Mouse (Mus musculus): Measurements from ENCODE around the gene Psmc3ip.
"Not testable (repeated sequence)": the region's sequence is repeated elsewhere in the genome, so short reads cannot be mapped to it uniquely, and the experiment has no call there.

The Psmc3ip gene

DNA sequence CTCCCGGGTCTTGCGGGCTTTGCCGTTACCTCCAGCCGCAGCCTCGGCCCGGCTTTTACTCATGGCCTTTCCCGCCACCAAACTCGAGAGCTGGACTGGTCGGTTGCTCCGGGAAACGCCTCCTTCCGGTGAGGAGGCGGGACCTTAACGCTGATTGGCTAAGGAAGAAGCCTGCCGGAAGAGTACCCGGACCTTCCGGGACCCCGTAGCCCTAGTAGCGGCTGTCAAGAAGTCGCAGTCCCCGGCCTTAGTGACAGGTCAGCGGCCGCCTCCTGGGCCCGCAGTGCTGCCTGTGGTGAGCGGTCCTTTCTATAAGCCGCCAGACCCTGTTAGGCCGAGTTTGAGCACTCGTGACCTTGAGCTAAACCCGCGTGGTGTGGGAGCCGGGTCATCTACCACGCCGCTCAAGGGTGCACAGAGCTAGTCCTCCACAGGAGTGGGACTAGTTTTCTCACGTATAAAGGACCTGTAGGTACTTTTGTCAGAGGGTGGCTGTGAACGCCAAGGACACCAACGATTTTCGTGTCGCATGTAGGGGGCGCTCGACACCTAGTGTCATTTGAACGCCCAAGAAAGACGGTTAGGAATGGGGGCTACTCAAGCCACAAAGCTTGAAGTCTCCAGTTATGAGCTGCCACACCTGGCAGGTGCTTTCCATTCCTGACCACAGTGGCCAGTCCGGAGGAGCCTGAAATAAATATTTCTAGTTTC, at the start of gene Psmc3ip:
TSS of gene Psmc3ip (minus strand) at position 123 of the 711 bp plus-strand sequence.
- in situ Hi-C loops (cut with MboI, MseI): no loop called here

DNA sequence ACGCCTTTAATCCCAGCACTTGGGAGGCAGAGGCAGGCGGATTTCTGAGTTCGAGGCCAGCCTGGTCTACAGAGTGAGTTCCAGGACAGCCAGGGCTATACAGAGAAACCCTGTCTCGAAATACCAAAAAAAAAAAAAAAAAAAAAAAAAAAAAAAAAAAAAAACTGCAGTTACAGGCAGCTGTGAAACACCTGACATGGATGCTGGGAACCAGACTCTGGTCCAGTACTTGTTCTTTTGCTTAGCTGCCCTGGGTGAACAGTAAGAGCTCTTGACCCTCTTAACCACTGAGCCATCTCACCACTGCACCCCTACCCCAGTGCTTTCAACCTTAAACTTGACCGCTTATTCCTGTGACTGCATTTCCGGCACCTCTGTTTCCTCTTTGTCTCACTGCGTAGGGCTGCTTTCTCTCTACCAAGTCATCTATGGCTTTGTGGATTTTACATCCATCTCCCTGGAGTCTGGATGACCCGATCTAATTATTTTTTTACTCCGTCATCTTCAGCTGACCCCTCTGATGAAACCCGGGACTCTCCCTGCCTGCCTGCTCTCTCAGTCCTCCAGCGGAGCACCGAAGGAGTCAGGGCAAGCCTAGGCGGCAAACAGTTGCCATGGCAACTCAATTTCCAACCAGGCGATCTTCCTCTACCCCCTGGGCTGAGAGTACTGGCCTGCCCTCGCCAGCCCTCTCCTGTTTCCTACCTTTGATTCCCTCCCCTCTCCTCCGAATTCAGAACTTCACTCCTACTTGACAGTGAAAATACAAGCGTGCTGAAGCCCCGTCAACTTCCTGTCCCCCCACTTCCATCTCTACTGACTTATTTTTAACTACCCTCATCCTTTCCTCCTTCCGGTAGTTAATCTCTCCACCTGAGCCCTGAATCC, 48.3 kb upstream of the Psmc3ip start:
- in situ Hi-C loops (cut with MboI, MseI): no loop called here

DNA sequence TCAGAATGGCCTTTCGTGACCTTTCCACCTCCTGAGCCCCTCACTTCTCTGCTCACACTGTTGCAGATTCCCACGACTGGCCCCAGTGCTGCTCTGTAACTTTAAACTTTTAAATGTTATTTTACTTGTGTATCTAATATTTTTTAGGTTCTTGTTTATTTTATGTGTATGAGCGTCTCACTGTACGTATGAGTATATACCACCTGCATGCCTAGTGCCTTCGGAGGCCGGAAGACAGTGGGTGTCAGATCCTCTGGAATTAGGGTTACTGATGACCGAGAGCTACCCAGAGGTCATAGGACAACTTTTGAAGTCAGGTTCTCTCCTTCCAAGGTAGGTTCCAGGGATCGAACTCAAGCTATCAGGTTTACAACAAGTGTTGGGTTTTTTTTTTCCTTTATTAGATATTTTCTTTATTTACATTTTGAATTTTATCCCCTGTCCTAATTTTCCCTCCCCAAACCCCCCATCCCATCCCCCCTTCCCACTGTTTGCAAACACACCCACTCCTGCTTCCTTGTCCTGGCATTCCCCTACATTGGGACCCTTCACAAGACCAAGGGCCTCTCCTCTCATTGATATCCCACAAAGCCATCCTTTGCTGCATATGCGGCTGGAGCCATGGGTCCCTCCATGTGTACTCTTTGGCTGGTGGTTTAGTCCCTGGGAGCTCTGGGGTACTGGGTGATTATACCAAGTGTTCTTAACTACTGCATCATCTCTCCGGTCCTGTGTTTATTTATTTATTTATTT, 47.2 kb upstream of the Psmc3ip start:
- in situ Hi-C loops (cut with MboI, MseI): no loop called here

DNA sequence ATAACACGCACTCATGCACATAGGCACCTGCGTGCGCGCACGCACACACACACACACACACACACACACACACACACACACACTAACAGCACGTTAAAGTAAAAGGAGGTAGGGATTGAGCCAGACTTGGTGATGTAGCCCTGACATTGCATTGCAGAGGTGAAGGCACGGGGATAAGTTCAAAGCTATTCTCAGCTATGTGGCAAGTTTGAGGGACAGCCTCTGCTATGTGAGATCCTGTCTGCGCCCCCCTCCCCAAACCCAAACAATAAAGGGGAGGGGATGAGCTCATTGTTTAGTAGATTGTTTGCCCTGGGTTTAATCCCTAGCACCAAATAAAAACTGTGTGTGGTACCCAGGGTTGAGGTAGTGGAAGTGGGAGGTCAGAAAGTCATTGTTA, 45.9 kb upstream of the Psmc3ip start:
- in situ Hi-C loops (cut with MboI, MseI): no loop called here

DNA sequence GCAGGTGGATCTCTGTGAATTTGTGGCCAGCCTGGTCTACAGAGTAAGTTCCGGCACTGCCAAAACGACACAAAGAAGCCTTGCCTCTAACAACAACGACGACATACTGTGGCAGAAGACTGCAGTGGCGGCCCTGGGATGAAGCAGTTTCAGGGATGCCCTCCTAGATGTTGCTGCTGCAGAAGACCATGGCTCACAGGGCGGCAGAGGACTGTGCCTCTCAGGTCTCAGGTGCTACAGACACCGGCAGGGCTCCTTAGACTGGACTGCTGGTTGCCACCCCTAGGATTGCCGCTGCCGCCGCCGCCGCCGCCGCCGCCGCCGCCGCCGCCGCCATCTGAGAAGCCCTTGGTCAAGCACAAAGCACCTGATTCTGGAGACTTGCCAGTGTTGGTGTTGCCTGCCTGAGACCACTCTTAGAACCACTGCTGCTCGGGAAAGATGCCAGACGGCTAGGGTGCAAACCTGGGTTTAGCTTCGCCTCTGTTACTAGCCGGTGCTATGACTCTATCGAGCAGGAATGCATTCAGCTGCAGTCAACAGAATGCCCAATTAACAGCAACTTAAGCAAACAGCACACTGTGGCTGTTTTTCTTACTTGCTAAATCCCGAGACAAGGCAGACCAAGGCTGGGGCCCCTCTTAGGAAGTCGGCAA, 45.1 kb upstream of the Psmc3ip start:
- in situ Hi-C loops (cut with MboI, MseI): no loop called here

DNA sequence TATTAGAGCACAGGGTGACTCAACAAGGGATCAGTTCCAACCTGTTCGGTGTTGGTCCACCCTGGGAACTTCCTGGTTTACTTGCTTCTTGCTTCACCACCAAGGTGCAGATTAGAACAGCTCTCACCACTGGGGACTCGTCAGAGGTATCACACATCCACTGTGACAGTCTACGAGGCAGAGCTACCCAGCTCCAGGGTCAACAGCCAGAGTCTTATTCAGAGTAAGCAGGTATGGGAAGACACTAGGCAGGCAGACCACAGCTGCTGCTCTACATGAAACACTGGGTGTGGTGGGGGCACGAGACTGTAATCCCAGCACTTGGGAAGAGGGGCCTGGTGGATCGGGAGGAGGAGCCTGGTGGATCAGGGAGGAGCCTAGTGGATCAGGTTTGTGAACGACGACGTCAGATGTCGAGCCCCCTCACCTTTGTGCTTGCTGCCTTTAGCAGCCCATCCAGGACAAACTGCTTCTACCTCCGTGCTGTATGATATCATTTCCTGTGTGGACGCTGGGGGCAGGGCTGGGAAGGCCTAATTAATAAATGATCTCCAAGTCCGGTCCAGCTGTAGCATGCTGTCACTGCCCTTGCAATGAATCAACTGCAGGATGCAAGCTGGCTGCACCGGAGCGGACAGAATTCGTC, 43.4 kb upstream of the Psmc3ip start:
- in situ Hi-C loops (cut with MboI, MseI): no loop called here

DNA sequence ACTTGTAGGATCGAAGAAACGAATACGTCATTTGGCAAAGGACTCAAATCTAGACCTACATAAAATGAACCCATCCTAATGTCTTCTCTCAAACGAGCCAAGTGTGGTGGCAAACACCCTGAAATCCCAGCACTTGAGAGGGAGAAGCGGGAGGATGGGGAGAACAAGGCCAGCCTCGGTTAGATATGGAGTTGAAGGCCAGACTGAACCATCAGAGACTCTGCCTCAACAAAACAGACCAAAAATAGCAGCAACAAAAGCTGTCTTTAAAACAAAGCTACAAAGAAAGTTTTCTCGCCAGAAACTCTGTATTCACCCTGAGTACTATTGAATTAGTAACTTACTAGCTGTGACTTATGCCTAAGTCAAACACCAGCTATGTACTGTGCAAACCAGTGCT, 41.8 kb upstream of the Psmc3ip start:
- in situ Hi-C loops (cut with MboI, MseI): no loop called here

DNA sequence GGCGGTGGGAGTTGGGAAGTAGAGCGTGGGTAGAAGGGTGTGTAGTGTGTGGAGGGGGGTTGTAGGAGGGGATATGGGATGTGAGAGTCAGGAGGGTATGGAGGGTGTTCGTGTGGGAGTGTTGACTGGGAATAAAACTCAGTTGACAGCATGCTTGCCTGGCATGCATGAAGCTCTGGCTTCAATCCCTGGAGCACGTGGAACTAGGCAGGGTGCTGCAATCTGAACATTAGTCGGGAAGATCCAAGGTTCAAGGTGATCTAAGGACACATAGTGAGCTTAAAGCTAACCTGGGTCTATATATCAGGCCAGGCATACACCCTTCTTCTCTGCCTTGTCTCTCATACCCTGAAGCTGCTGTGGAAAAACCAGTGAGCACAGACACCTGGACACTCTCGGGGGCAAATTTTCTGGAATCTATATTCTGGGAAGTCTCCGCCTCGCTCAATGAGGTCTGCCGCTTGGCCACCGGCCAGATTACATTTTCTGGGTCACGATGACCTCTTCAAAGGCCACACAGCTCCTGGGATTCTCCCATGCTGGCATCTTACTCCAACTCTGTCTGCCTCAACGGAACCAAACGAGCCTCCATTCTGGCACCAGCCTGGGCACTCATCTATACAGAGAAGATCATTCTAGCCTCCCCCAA, 39.1 kb upstream of the Psmc3ip start:
- in situ Hi-C loops (cut with MboI, MseI): no loop called here

DNA sequence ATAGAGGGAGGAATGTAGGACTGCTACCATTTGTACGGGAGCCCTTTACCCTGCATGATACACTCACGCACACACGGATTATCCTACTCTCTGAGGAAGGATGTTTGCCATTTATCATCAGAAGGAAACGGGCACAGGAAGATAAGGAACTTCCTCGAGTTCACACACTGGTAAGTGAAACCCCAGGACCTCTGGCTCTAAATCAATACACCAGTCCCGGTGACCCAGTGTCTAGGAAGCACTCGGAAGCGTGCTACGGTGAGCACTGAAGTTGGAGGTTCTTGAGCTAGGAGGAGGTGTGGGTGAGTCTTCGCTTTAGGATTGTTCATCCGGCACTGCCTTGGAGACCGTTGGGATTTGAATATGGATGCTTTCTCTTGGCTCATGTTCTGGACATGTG, 37.8 kb upstream of the Psmc3ip start:
- in situ Hi-C loops (cut with MboI, MseI): no loop called here

DNA sequence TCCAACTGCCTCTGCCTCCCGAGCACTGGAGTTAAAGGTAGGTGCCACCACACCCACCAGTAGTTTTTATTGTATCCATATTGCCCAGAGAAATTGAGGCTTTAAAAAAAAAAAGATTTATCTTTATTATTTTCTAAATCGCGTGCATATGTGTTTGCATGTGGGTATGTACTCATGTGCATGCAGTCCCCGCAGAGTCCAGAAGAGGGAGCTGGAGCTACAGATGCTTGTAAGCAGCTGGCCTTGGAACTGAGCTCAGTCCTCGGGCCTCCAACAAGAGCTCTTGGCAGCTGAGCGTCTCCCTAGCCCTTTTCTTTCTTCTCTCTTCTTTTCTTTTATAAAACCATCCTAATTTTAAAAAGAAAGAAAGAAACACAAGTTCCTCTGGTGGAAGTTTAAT, 36.5 kb upstream of the Psmc3ip start:
- in situ Hi-C loops (cut with MboI, MseI): no loop called here

DNA sequence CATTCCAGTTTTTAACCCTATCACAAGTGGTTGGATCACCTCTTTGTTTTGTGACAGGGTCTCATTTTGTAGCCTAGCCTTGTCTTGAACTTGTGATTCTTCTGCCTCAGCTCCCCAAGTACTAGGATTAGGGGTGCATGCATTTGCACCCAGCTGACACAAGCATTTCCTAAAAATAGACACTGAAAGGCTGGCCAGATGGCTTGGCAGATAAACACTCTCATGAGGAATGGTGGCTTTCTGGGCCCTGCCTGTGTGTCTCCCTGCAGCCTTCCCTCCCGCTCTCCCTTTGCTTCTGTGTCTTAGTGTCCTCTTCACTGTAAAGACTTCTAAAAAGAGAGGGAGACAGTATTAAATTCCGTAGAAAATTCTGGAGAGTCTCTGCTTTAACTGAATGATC, 36.0 kb upstream of the Psmc3ip start:
- in situ Hi-C loops (cut with MboI, MseI): no loop called here

DNA sequence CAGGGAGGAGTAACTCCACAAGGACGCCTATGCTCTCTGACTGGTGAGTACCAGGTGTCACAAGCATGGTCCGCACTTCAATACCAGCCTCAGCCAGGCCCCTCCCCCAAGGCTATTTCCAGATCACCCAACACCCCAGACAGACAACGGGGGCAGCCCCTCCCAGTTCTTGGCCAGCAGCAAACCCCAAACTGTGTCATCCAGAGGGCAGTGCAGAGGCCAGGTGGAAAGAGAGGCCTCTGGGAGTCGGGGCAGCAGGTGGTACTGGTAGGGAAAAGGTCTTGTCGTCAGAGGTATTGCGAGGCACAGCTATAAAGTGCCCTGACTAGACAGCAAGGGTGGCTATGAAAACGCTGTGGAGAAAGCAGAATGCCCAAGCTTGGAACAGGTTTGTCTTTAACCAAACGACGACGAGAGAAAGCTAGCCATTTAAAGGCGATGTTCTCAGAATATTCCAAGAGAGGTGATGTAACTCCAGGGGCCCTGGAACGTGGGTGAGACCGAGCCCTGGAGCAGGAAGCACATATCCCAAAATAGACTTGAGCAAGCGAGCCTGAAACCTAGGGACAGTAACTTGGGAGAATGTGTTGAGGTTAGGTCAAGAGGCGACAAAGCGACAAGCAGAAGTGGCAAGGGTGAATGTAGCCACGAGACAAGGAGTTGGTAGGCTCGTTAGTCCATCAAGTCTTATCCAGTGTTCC, 35.0 kb upstream of the Psmc3ip start:
- in situ Hi-C loops (cut with MboI, MseI): no loop called here

DNA sequence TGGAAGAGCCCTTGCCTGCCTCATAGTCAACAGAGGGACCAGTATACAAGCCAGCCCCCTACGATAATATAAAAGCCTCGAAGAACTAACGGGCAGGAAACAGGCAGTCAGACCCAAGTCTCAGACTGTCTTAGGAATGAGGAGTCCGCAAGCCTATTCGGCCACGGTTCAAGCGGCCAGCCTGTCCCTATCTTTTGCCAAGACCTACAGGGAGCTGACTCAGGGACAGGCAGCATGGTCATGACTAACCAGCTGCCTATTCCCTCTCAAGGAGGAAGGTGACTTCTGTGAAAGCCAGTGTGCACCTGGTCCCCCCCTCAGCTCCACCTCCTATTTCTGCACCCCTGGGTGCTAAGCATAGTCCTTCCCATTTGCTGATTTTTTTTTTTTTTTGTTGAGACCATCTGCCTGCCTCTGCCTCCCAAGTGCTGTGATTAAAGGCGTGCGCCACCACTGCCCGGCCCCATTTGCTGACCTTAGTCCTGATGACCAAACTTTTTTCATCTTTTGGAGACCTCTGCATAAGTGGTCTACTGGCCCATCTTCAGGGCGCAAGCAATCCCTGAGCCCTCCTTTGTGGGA, 33.9 kb upstream of the Psmc3ip start:
- in situ Hi-C loops (cut with MboI, MseI): no loop called here

DNA sequence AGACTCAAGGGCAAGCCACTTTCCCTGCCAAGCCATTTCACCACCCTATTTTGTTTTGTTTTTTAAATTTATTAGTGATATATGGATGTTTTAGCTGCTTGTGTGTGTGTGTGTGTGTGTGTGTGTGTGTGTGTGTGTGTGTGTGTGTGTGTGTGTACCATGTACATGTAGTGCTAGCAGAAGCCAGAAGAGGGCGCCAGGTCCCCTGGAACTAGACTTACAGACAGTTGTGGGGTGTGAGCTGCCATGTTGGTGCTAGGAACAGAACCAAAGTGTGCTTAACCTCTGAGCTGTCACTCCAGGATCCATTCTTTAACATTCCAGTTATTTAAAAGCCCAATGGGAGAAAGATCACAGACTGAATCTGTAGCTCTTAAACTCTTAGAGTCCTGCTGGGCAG, 31.8 kb upstream of the Psmc3ip start:
- in situ Hi-C loops (cut with MboI, MseI): no loop called here

DNA sequence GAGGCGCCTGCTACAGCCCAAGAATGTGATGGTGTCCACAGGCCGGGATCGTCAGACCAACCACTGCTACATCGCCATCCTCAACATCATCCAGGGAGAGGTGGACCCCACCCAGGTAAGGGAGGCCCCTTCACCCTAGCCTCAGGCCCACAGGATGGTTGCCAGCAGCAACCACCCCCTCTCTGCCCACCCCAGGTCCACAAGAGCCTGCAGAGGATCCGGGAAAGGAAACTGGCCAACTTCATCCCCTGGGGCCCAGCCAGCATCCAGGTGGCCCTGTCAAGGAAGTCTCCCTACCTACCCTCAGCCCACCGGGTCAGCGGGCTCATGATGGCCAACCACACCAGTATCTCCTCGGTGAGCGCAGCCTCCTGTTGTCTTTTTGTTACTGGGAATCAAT, 29.8 kb upstream of the Psmc3ip start:
- in situ Hi-C loops (cut with MboI, MseI): not testable (repeated sequence)

DNA sequence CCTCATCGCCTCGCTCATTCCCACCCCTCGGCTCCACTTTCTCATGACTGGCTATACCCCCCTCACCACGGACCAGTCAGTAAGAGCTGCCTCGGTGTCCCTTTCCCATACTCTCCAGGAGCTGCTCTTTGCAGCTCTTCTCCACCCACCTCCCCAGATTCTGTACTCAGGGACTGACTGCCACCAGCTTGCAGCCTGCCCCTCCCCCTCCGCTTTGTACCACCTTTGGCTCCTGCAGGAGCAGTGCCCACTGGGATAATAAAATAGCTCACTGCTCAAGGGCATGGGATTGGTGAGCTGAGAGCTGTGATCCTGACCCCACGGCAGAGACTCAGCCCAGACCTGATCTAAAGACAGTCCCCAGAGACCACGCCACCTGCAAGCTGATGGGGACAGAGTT, 29.3 kb upstream of the Psmc3ip start:
- in situ Hi-C loops (cut with MboI, MseI): loop anchor here (5.0 kb wide), 2 partner anchors 37 to 38 kb away; partner anchors contain the start of gene Mlx

DNA sequence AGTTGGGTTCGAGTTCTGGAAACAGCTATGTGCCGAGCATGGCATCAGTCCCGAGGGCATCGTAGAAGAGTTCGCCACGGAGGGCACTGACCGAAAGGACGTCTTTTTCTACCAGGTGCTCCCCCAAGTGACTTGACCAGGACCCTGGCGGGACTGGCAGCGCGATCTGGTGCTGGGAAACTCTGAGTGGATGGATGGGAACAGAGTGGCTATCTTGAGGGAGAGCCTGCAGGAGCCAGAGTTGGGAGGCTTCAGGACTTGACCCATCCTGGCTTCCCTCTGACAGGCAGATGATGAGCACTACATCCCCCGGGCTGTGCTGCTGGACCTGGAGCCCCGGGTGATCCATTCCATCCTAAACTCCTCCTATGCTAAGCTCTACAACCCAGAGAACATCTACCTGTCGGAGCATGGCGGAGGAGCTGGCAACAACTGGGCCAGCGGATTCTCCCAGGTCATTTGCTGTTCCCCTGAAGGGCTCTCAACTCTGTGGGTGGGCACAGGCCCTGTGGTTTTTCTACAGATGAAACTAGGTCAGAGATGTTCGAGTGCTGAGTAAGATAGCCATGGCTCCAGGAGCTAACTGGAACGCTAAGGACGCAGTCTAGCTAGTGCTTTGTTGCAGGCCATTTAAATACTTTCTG, 25.4 kb upstream of the Psmc3ip start:
- in situ Hi-C loops (cut with MboI, MseI): loop anchor here (5.0 kb wide), 2 partner anchors 33 to 42 kb away; partner anchors contain the start of gene Mlx

DNA sequence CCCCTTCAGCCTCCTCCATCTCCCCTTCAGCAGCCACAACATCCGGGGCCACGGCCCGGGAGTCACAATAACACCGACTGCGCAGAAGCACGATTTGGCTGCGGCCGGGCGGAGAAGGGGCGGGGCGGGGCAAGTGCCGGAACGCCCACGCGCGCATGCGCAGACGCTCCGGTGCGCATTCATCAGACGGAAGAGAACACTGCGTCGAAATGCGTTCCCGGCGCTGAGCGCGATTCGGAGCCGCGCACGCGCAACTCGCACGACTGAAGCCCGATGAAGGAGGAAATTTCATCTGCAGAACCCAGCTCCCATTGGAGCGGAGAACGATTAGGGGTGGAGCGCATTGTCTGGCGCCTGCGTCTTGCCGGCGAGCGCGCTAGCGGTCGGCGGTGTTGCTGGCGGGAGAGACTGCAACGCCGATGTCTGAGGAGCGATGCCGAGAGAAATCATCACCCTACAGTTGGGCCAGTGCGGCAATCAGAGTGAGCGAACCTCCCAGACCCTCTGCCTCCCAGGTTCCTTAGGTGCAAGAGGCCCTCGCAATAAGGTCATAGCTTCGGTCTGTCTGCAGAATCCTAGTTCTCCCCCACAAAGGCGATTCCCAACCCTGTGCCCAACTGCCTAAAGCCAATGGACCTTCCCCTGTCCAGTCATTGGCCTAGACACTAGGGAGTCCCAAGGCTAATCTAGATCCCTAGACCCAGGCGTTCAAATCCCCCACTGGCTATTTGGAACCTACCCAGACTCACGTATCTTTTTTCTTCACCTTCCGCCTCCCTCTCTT, 24.7 kb upstream of the Psmc3ip start, which contains the start of the genes Retreg3 and Tubg1:
TSS of gene Retreg3 (minus strand) at position 133 of the 784 bp plus-strand sequence.
TSS of gene Tubg1 (plus strand) at position 178 of the 784 bp plus-strand sequence.
- in situ Hi-C loops (cut with MboI, MseI): loop anchor here (5.0 kb wide), 2 partner anchors 33 to 42 kb away; partner anchors contain the start of gene Mlx
